Mouse (Mus musculus) leukemia stem cell, adult 10-12 weeks (primary cell): ENCODE results near the gene Shisa3. TPM values are rescaled to one million over a fixed set of nuclear protein-coding genes. Genes with fewer than 3 reads are reported as not detected.

Source experiments
- polyA plus RNA-seq: library from polyadenylated mRNA; stranded (reverse); fragments of >175 nt; gene quantifications from 2 replicates; pipeline ENCODE4 v1.2.3, GENCODE M21; 2012; ENCODE audit warnings: low replicate concordance

Shisa3 gene
- polyA plus RNA-seq = 0.09 TPM in 1 of 2 replicates, not detected in the other

DNA sequence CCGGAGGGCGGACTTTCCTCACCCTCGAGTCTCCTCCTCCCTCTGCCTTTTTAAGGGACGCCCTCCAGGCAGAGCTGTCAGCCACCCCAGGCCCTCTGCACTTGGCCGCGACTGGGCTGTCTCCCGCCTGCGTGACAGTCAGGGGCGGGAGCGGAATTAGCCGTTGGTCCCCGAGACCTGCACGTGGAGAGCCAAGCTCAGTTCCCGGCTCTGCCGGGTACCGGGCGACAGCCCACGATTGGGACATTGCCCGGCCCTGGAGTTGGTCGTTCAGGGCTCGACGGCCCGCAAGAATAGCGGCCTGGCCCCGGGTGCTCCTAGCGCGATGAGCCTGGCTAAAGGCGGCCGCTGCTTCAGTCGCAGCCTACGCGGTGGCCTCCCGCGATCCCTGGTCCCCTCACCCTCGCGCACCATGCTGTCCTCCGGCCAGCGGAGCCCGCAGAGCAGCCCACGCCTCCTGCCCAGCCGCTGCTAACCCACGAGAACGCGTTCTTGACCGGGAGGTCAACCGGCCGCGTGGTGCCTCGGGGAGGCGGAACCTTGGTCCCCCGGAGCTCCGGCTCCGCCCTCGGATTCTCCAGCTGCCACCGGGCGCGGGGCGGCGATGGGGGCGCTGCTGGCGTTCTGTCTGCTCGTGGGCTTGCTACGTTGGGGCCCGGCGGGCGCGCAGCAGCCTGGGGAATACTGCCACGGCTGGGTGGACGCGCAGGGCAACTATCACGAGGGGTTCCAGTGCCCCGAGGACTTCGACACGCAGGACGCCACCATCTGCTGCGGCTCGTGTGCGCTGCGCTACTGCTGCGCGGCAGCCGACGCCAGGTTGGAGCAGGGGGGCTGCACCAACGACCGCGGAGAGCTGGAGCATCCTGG, at the start of gene Shisa3:
Shisa3 (plus strand) TSS at position 79 of the 870 bp plus-strand sequence.

Other genes with a start within 250 kb of the Shisa3 start
- 0.08 and 0.12 TPM in 2 replicates for gene Bend4, start 179.6 kb upstream of the Shisa3 start, polyA plus RNA-seq
- gene Atp8a1, start 239.6 kb downstream of the Shisa3 start, polyA plus RNA-seq = 12.8 and 24.4 TPM in 2 replicates